Mouse (Mus musculus) kidney, embryonic 14.5 days (tissue): ENCODE data around the gene Aagab. TPM values are rescaled to one million over a fixed set of nuclear protein-coding genes. Genes with fewer than 3 reads are reported as not detected.

Experiments used
- ATAC-seq: fragments of 200-750 bp; cut with Nextera tagmentation; 2 replicates; pipeline ENCODE4 v1.8.0; 2017; ENCODE audit warnings: moderate number of reproducible peaks, mild to moderate bottlenecking, moderate TSS enrichment, moderate library complexity; ENCODE audit not compliant: low FRiP score, low TSS enrichment
- H3K27ac ChIP-seq: fragments of 300-500 bp; sonication (generic); 2 replicates; pipeline ENCODE4 v1.5.1; 2014; ENCODE audit warnings: low read depth, mild to moderate bottlenecking, low read length, moderate library complexity, mixed read lengths
- H3K27me3 ChIP-seq: fragments of 300-500 bp; sonication (generic); 2 replicates; pipeline ENCODE4 v1.6.1; 2014; ENCODE audit warnings: mild to moderate bottlenecking, low read length; ENCODE audit not compliant: control insufficient read depth, insufficient read depth
- H3K36me3 ChIP-seq: fragments of 300-500 bp; sonication (generic); 2 replicates; pipeline ENCODE4 v1.6.1; 2014; ENCODE audit warnings: low read length, mixed read lengths; ENCODE audit not compliant: control insufficient read depth, insufficient read depth
- H3K4me1 ChIP-seq: fragments of 300-500 bp; sonication (generic); 2 replicates; pipeline ENCODE4 v1.6.1; 2014; ENCODE audit warnings: low read length, mixed read lengths; ENCODE audit not compliant: control insufficient read depth, insufficient read depth
- H3K4me2 ChIP-seq: fragments of 300-500 bp; sonication (generic); replicated peaks from 2 replicates; pipeline ENCODE4 v1.6.1; 2014; ENCODE audit warnings: low read depth, mild to moderate bottlenecking, low read length
- H3K4me3 ChIP-seq: fragments of 300-500 bp; sonication (generic); 2 replicates; pipeline ENCODE4 v1.5.1; 2014; ENCODE audit warnings: mild to moderate bottlenecking, low read length
- H3K9ac ChIP-seq: fragments of 300-500 bp; sonication (generic); 2 replicates; pipeline ENCODE4 v1.6.1; 2014; ENCODE audit warnings: low read depth, mild to moderate bottlenecking, low read length, moderate library complexity
- H3K9me3 ChIP-seq: fragments of 300-500 bp; sonication (generic); 2 replicates; pipeline ENCODE4 v1.6.1; 2016; ENCODE audit warnings: low read length; ENCODE audit not compliant: control insufficient read depth
- WGBS: fragments of 180-500 bp; shearing (Covaris S2); extraction: QIAGEN DNeasy Blood & Tissue Kit; methylation state at CpG from one replicate; pipeline ENCODE4 v1.1.7; 2014; 5-methylcytosine and 5-hydroxymethylcytosine counted together
- polyA plus RNA-seq: library from polyadenylated mRNA; unstranded; fragments of >200 nt; fragmentation: Nextera tagmentation; extraction: Ambion mirVana; gene quantifications from 2 replicates; pipeline ENCODE4 v1.2.1, GENCODE M21; 2014

Aagab gene
- polyA plus RNA-seq, 1 experiment from 2014 or later, result 31.1 TPM

GRCm38 (mm10) chr9:63658436-63658835 is 56.0 kb downstream of the Aagab start:
- ATAC-seq, result no peak
- Histone ChIP-seq H3K4me3 (no peak overlapping the region), H3K4me1 (peaks cover 20% of the 10 kb centered on the region), H3K27ac (no peak overlapping the region), H3K27me3 (no peaks in the 10 kb centered on the region), H3K9ac (no peak overlapping the region), H3K9me3 (no peaks in the 10 kb centered on the region), H3K36me3 (peaks cover 29% of the 10 kb centered on the region), H3K4me2 (no peak overlapping the region)
- 94% methylated on average over 9 of the region's 9 CpGs for WGBS

DNA sequence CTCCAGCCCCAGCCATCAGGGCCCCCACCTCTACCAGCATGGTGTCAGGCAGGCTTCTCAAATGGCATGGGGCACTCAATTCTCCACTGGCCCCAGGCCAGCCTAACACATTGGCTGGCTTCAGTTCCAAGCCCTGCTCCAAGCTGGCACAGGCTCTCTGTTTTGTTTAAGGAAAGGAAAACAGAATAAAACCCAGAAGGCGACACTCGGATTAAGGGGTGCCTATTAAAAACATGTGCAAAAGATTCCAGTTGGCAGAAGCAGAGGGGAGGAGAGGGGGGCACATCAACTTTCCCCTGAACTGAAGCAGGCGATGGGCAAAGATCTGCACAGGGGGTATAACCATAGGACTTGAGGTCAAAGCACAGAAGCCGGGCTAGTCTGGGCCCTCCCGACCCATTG is 56.5 kb downstream of the Aagab start:
- Histone ChIP-seq H3K4me2 (no peak overlapping the region), H3K27ac (no peak overlapping the region), H3K27me3 (no peaks in the 10 kb centered on the region), H3K9ac (no peak overlapping the region), H3K4me3 (no peak overlapping the region), H3K9me3 (no peaks in the 10 kb centered on the region), H3K4me1 (peaks cover 22% of the 10 kb centered on the region), H3K36me3 (peaks cover 29% of the 10 kb centered on the region)
- 81% methylated on average over 5 of the region's 5 CpGs for WGBS
- no peak for ATAC-seq

- Histone ChIP-seq H3K4me2 (no peak overlapping the region), H3K4me1 (peaks cover 32% of the 10 kb centered on the region)
Measured at GRCm38 (mm10) chr9:63660061-63660460, 57.6 kb downstream of the Aagab start.

DNA sequence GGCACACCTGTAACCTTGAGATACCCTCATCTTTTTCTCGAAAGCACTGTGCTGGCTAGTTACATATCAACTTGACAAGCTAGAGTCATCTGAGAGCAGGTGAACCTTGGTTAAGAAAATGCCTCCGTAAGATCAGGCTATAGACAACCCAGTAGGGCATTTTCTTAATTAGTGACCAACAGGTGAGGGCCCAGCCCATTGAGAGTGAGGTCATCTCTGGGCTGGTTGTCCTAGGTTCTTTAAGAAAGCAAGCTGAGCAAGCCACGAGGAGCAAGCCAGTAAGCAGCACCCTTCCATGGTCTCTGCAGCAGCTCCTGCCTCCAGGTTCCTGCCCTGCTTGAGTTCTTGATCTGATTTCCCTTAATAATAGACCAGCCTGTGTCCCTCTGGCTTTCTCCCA is 58.2 kb downstream of the Aagab start:
- no peaks in the 10 kb centered on the region for H3K9me3 ChIP-seq
- peaks cover 14% of the 10 kb centered on the region for H3K36me3 ChIP-seq
- H3K4me1 ChIP-seq, result peaks cover 38% of the 10 kb centered on the region
- no peak overlapping the region for H3K4me2 ChIP-seq
- no peak overlapping the region for H3K4me3 ChIP-seq
- H3K9ac ChIP-seq, result no peak overlapping the region
- H3K27me3 ChIP-seq, result no peaks in the 10 kb centered on the region
- WGBS, result 96% methylated on average over 3 of the region's 3 CpGs
- no peak for ATAC-seq
- H3K27ac ChIP-seq, result no peak overlapping the region

More at GRCm38 (mm10) chr9:63660061-63660460, 57.6 kb downstream of the Aagab start:
- no peak for ATAC-seq
- no peaks in the 10 kb centered on the region for H3K9me3 ChIP-seq
- 93% methylated on average over 4 of the region's 4 CpGs for WGBS
- H3K27ac ChIP-seq, result no peak overlapping the region
- peaks cover 20% of the 10 kb centered on the region for H3K36me3 ChIP-seq
- H3K4me3 ChIP-seq, result no peak overlapping the region
- no peak overlapping the region for H3K9ac ChIP-seq
- no peaks in the 10 kb centered on the region for H3K27me3 ChIP-seq

DNA sequence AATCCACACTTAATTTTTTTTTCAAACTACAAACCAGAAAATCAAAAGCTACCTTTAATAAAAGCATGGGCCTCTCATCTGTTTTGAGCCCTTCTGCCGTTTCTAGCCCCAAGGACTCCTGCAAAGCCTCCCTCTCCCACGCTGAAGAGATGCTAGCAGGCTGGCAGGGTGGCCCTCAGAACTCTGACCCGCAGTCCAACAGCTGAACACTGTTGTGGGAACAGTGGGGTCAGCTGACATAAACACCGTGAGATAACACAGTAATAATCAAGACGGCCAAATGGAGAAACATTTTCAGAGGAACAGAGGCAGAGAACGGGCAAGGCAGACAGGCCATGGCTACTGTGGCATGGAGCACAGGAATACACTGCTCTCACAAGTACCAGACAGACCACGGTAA is 60.3 kb downstream of the Aagab start:
- 36% methylated on average over 7 of the region's 7 CpGs for WGBS
- H3K36me3 ChIP-seq, result peaks cover 19% of the 10 kb centered on the region
- H3K27ac ChIP-seq, result peak overlapping the region; percentile 80
- no peak overlapping the region for H3K4me2 ChIP-seq
- peaks cover 59% of the 10 kb centered on the region for H3K4me1 ChIP-seq
- no peaks in the 10 kb centered on the region for H3K27me3 ChIP-seq
- H3K4me3 ChIP-seq, result no peak overlapping the region
- no peak overlapping the region for H3K9ac ChIP-seq
- ATAC-seq, result no peak
- no peaks in the 10 kb centered on the region for H3K9me3 ChIP-seq

- Histone ChIP-seq H3K9me3 (no peaks in the 10 kb centered on the region), H3K9ac (no peak overlapping the region), H3K4me3 (no peak overlapping the region), H3K36me3 (peaks cover 19% of the 10 kb centered on the region), H3K4me1 (peaks cover 63% of the 10 kb centered on the region), H3K27me3 (no peaks in the 10 kb centered on the region), H3K27ac (peak overlapping the region; percentile 80), H3K4me2 (no peak overlapping the region)
- 20% methylated on average over 10 of the region's 10 CpGs for WGBS
- peak; percentile 44; the same call in 1 of the 2 replicates for ATAC-seq
Measured at GRCm38 (mm10) chr9:63663222-63663621, 60.8 kb downstream of the Aagab start.

- peaks cover 19% of the 10 kb centered on the region for H3K36me3 ChIP-seq
- peaks cover 74% of the 10 kb centered on the region for H3K4me1 ChIP-seq
- H3K4me3 ChIP-seq, result no peak overlapping the region
- 35% methylated on average over 2 of the region's 2 CpGs for WGBS
- no peaks in the 10 kb centered on the region for H3K9me3 ChIP-seq
- ATAC-seq, result no peak
- no peak overlapping the region for H3K4me2 ChIP-seq
- H3K27me3 ChIP-seq, result no peaks in the 10 kb centered on the region
- no peak overlapping the region for H3K9ac ChIP-seq
- peak overlapping the region; percentile 80; the same call in 1 of the 2 replicates for H3K27ac ChIP-seq
Measured at GRCm38 (mm10) chr9:63664300-63664745, 61.9 kb downstream of the Aagab start.

DNA sequence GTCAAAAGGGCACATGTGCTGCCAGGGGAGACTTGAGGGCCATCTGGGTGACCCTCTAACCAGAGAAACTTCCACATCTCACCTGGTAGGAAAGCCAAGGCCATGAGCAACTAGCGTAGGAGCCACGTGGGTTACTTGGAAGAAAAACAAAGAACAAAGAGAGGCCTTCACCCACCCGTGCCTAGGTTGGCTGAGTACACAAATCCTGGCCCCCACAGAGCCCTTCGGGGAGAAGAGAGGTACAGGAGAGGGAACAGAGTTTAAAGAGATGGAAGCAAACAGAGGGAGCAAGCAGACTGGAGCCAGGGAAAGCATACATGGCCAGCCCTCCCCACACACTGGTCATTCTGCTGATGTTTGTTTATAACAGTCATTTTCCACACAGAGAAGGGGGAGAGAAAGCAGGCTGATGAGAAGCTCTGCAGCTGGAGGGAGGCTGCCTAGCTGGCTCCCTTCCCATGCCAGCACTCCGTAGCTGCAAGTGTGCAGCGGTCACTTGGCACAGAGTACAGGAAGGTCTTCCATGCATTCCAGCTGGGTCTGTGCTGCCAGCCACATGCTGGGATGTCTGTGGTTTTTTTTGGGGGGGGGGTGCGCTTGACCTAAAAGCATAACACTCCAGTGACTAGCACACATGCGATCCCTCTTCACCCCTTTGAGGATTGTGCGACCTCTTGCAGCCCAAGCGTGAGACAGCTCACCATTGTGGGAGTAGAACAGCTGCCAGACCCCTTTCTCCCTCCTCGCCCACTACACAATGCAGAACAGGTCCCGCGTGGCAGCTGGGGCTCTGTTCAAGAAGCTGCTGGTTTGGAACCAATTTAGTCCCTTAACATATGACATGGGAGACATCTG is 62.6 kb downstream of the Aagab start:
- Histone ChIP-seq H3K4me1 (peaks cover 77% of the 10 kb centered on the region), H3K9ac (no peak overlapping the region)
- no peak for ATAC-seq

More for the DNA sequence above, 62.6 kb downstream of the Aagab start:
- Histone ChIP-seq H3K4me2 (no peak overlapping the region), H3K36me3 (peaks cover 16% of the 10 kb centered on the region), H3K27ac (peak overlapping the region; percentile 14; the same call in 1 of the 2 replicates), H3K27me3 (no peaks in the 10 kb centered on the region), H3K4me3 (no peak overlapping the region), H3K9me3 (no peaks in the 10 kb centered on the region)
- 47% methylated on average over 13 of the region's 13 CpGs for WGBS
